Mouse (Mus musculus): ENCODE measurements around the gene Pdxdc1.

The Pdxdc1 gene

GRCm38 (mm10) chr16:13883094-13883774 is 19.7 kb downstream of the Pdxdc1 start:
- DNase-seq (ENCODE audit: low spot score), result no peak

DNA sequence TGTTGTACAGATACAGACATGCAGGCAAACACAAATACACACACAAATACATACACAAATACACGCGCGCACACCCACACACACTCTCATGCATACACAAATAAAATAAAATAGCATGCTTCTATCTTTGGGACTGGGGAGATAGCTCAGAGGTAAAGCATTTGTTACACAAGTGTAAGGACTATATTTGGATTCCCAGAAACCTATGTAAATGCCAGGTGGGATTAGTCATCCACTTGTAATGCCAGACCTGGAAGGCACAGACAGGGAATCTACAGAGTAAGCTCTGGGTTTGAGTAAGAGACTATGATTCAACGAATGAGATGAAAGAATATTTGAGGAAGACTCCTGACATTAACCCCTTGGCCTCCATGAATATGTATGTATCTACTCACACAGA is 27.4 kb downstream of the Pdxdc1 start:
- DNase-seq (ENCODE audit: low spot score), result no peak

GRCm38 (mm10) chr16:13867910-13868514 is 34.9 kb downstream of the Pdxdc1 start:
- no peak for DNase-seq (ENCODE audit: low spot score)

DNA sequence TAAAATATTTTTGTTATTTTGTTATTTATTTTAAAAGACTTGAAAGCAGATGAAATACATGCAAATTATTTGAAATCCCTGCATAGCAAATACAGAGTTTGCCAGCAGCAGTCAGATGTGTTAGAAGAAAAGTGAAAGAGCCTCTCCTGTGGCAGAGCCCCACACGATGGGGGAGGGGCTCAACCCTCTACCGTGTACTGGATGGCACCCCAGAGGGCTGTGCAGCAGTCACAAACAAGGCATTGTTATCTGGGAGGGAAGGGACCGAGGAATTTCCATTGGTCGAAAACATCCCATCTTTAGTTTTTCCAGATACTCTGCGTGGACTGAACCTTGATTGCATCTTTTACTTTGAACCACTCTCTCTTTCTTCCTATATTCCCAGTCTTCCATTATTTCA is 35.5 kb downstream of the Pdxdc1 start:
- DNase-seq (ENCODE audit: low spot score), result peak; percentile 21

- DNase-seq (ENCODE audit: low spot score), result no peak
Observed at GRCm38 (mm10) chr16:13866616-13867015, 36.3 kb downstream of the Pdxdc1 start.

GRCm38 (mm10) chr16:13866076-13866475 is 36.9 kb downstream of the Pdxdc1 start:
- no peak for DNase-seq (ENCODE audit: low spot score)

GRCm38 (mm10) chr16:13853886-13854285 is 49.0 kb downstream of the Pdxdc1 start:
- no peak for DNase-seq (ENCODE audit: low spot score)

DNA sequence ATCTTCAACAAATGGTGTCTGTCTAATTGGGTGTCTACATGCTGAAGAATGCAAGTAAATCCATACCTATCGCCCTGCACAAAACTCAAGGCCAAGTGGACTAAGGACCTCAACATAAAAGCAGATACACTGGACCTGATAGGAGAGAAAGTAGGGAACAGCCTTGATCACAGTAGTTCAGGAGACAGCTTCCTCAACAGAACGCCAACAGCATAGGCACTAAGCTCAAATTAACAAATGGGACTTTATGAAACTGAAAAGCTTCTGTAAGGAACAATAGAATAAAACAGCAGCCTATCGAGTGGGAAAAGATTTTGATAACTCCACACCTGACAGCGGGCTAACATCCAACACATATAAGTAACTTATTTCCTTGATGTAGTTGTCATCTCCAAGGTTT is 51.5 kb downstream of the Pdxdc1 start:
- no peak for DNase-seq (ENCODE audit: low spot score)

GRCm38 (mm10) chr16:13848310-13848709 is 54.6 kb downstream of the Pdxdc1 start:
- no peak for DNase-seq (ENCODE audit: low spot score)

DNA sequence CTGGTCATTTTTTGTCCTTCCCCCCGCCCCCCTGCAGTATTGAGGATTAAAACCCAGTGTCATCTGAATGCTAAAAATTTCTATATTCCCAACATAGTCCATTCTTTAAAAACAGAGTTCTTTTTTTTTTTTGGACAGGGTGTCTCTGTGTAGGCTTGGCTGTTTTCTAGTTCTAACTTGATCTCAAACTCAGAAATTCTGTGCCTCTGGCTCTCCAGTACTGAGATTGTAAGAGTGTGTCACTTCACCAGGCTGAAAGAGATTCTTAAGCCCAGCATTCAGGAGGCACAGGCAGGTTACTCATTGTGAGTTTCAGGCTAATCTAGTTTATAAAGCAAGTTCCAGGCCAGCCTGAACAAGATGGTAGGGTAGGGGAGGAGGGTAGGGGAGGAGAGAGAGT is 56.3 kb downstream of the Pdxdc1 start:
- no peak for DNase-seq (ENCODE audit: low spot score)

DNA sequence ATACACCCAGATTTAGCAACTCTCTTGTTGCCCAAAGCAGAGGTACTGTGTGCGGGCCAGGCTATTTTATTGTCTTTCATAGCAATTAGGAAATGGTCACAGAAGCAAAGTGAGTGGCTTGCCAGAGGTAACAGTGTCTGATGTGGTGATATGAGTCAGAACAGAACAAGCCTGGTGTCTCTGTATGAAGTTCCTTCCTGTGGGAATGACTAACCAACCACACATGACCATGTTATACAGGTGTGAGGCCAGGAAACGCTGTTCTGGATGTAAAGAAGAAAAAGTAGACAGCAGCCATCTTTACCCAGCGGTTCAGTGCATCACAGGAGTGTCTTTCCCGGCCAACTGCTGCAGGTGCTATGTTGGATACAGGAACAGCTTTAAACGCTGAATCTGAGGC is 57.9 kb downstream of the Pdxdc1 start:
- DNase-seq (ENCODE audit: low spot score), result no peak

DNA sequence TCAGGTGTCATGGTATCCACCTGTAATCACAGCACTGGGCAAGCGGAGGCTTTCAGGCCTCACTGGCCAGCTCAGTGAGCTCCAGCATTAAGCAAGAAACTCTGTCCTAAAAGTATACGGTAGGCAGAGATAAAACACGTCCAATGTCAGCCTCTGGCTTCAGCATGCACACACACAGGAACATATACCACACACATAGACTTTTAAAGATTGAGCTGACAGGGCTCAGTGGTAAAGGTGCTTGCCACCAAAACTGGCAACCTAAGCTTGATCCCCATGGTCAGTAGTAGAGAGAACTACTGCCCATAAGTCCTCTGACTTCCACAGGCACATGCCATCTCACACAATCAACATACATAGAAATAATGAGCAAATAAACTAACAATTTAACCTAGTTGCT is 62.0 kb downstream of the Pdxdc1 start:
- DNase-seq (ENCODE audit: low spot score), result no peak

GRCm38 (mm10) chr16:13840056-13840455 is 62.9 kb downstream of the Pdxdc1 start:
- no peak for DNase-seq (ENCODE audit: low spot score)

GRCm38 (mm10) chr16:13834382-13834781 is 68.5 kb downstream of the Pdxdc1 start:
- DNase-seq (ENCODE audit: low spot score), result no peak

DNA sequence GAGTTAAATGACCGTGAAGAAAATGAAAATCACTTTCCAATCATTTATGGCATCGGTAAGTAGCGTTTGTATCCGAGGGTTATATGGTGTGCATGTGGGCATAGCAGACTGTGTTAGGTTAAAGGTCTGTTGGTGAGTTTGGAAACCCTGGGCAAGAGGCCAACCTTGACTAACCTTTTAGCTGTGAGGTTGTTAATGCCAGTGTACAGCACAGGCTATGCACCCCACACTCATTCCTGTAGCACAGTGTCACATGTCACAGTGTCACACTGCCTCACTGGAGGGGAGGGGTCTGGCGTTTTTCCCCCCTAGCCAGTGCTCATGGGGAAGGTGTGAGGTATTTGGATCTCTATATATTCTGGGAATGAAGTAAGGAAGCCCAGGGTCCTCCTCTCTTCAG is 71.3 kb downstream of the Pdxdc1 start:
- DNase-seq (ENCODE audit: low spot score), result no peak

DNA sequence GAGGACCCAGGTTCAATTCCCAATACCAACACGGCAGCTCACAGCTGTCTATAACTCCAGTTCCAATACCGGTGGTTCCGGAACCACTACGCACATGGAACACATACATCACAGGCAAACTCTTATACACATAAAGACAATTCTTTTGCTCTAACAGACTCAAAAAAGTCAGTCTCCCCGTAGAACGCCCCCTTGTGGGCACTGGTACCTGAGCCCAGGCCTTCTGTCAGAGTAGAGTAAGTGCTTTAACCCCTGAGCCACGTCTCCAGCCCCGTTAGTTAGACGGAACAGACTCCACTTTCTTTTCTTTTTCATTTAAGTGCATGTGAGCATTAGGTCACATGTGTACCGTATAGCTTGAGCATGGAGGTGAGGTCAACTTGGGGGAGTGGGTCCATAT is 72.5 kb downstream of the Pdxdc1 start:
- DNase-seq (ENCODE audit: low spot score), result no peak

DNA sequence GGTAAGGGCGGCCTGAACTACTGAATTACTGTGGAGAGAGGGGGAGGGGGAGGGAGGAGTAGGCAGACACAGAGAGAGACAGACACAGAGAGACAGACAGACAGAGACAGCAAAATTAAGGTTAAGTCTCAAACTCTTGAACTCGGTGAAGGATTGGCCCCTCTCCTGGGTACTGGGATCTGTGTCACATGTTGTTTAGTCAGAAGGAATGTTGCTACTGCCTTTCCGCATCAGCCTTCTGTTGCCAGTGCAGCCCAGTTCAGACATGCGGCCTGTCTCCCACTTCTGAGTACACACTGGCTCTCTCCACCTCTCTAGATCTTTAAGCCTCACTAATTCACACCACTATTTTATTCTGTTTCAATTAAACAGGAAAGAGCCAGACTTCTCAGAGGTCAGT is 76.4 kb downstream of the Pdxdc1 start:
- DNase-seq (ENCODE audit: low spot score), result no peak

GRCm38 (mm10) chr16:13825781-13826490 is 77.0 kb downstream of the Pdxdc1 start:
- no peak for DNase-seq (ENCODE audit: low spot score)

DNA sequence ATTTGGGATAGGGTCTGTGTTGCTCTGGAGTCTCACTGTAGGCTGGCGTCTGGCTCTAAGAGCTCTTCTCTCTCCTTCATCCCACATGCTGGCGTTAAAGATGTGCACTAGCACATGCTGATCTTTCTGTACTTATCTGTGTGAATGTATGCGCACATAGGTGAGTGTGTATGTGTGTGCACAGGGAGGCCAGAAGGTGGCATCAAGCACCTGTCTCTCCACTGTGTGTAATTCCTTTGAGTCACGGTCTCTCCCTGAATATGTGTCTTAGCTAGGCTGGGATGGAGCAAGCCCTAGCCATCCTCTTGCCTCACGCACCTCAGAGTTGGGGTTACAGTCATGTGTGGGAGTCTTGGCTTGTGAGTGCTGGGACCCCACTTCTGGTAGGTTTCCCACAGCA is 82.2 kb downstream of the Pdxdc1 start:
- no peak for DNase-seq (ENCODE audit: low spot score)

DNA sequence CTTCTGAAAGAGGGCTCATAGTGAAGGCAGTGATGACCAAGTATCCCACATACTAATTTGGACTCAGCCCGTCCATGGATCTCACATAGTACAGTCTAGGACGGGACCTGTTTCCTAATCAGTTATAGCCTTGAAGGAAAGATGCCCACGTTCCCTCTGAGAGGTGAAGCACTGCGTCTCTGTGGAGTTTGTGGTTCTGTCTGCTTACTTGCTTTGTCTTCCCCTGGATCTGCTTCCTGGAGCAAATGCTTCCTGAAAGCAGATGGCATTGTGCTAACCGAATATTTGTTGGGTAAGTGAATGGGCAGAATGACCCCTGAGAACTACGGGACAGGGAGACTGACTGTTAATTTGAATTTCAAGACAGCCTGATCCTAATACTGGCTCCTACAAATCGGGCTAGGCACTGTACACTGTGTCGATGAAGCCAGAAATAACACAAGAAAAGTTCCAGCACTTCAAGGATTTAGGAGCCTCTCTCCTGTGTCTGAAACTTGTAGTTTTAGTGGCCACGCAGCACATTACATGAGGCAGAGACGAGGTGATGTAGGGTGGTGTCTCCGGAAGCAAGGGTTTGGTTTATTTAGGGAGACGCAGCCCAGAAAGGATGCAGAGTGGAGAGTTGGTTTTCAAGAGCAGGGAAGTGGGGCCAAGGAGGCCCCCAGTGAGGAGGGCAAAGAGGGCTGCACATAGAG is 83.0 kb downstream of the Pdxdc1 start:
- no peak for DNase-seq (ENCODE audit: low spot score)

DNA sequence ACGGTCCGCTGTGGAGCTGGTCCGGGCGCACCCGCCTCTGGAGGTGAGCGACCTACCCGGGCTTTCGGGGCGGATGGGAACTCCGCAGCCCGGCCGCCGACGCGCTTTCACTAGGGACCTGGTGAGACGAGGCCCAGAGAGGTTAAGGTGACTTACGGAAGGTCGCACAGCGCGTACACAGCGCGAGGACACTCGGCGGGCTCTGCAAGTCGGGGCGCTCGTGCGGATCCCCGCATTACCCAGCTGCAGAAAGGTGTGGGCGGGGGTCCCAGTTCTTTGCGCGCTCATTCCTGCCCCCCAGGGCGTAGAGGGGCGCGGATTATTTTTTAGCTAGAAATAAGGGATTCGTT is 83.6 kb downstream of the Pdxdc1 start:
- DNase-seq (ENCODE audit: low spot score), result peak; percentile 15

GRCm38 (mm10) chr16:13818560-13819393 is 84.2 kb downstream of the Pdxdc1 start, which contains the start of gene Ntan1:
TSS of gene Ntan1 (plus strand) at chr16:13818845.
- DNase-seq (ENCODE audit: low spot score), result peak; percentile 90

Measured in layer of hippocampus, adult 9-10 months (tissue).